ENCODE assay signal across 27 mouse cellular contexts in genomic region chr11:28075560-28075959, GRCm38 (mm10).
"Had no signal": no experiment of that assay in that cellular context is flagged by ENCODE, and none has a peak within 500 bp of the region (broad histone marks: within the 10 kb centered on the region; RNA-seq: fewer than 3 reads in every experiment).

No protein-coding gene starts in this region.

- H3K27ac ChIP-seq: gastrocnemius, adult 2 months; heart, embryonic 10.5 days; hindbrain, embryonic 10.5 days; hindbrain, embryonic 12.5 days; hindbrain, embryonic 15.5 days; hindbrain, postnatal 0 days; kidney, embryonic 15.5 days; kidney, postnatal 0 days; limb, embryonic 10.5 days; limb, embryonic 12.5 days; liver, embryonic 13.5 days; liver, embryonic 15.5 days had no signal

- H3K9me3 ChIP-seq: heart, embryonic 10.5 days; heart, embryonic 12.5 days; hindbrain, embryonic 10.5 days; hindbrain, embryonic 12.5 days; hindbrain, embryonic 15.5 days; kidney, embryonic 15.5 days; limb, embryonic 10.5 days; limb, embryonic 12.5 days; liver, embryonic 13.5 days; liver, embryonic 15.5 days had no signal

- H3K9ac ChIP-seq: heart, embryonic 12.5 days; hindbrain, embryonic 12.5 days; hindbrain, embryonic 15.5 days; kidney, embryonic 15.5 days; limb, embryonic 12.5 days; liver, embryonic 13.5 days; liver, embryonic 15.5 days had no signal

- H3K4me3 ChIP-seq: gastrocnemius, adult 2 months; heart, embryonic 10.5 days; heart, embryonic 12.5 days; hindbrain, embryonic 10.5 days; hindbrain, embryonic 12.5 days; hindbrain, embryonic 15.5 days; kidney, embryonic 15.5 days; limb, embryonic 10.5 days; limb, embryonic 12.5 days; liver, embryonic 13.5 days; liver, embryonic 15.5 days had no signal

- H3K36me3 ChIP-seq: heart, embryonic 10.5 days; heart, embryonic 12.5 days; hindbrain, embryonic 10.5 days; hindbrain, embryonic 12.5 days; hindbrain, embryonic 15.5 days; kidney, embryonic 15.5 days; limb, embryonic 10.5 days; limb, embryonic 12.5 days; liver, embryonic 13.5 days; liver, embryonic 15.5 days had no signal

- ATAC-seq: hindbrain, postnatal 0 days; intestine, embryonic 16.5 days had no signal

- DNase-seq: gastrocnemius, adult 2 months; gastrocnemius, postnatal 10 days; gastrocnemius, postnatal 25 days; heart, adult 18-20 months; heart, postnatal 10 days; heart, postnatal 4 days; kidney, adult 11 months; kidney, adult 2 months; kidney, adult 9 months; kidney, postnatal 14 days; kidney, postnatal 36 days; layer of hippocampus, adult 9-11 months; layer of hippocampus, postnatal 36 days; liver; liver, embryonic 13.5 days had no signal

- H3K4me1 ChIP-seq: heart, embryonic 10.5 days; heart, embryonic 12.5 days; hindbrain, embryonic 10.5 days; hindbrain, embryonic 12.5 days; hindbrain, embryonic 15.5 days; kidney, embryonic 15.5 days; limb, embryonic 10.5 days; limb, embryonic 12.5 days; liver, embryonic 13.5 days; liver, embryonic 15.5 days had no signal
